Mouse (Mus musculus): ENCODE results near the gene Ubap2. TPM values are rescaled to one million over a fixed set of nuclear protein-coding genes. Genes with fewer than 3 reads are reported as not detected.

Gene Ubap2
- polyA plus RNA-seq, 1 experiment from 2014 or later, result 64.5 TPM

DNA sequence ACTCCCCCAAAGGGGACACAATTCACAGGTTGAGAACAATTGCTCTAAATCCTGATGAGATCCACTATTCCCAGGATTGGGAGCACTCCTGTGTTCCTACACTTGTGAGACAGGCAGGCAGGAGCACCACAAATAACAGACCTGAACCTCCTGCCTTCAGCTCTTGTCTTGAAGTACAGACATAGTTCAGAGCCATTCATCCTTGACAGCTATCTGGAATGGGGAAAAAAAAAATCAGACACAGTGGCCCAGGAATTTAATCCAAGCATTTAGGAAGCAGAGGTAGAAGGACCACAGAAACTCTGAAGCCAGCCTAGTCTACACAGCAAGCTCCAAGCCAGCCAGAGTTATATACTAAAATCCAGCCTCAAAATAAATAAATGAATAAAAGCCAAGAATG, 6.8 kb downstream of the Ubap2 start:
- Histone ChIP-seq H3K9me3 (ENCODE audit: low read length) (no peaks in the 10 kb centered on the region), H3K9ac (replicated peaks; ENCODE audit: low read length) (no peak overlapping the region), H3K27me3 (ENCODE audit: insufficient read depth, low read length) (no peaks in the 10 kb centered on the region), H3K4me2 (replicated peaks; ENCODE audit: low read depth, low read length) (no peak overlapping the region), H3K27ac (ENCODE audit: low read length) (peak overlapping the region; percentile 59), H3K4me3 (ENCODE audit: low read length) (no peak overlapping the region), H3K36me3 (ENCODE audit: insufficient read depth, low read length) (peaks cover 22% of the 10 kb centered on the region), H3K4me1 (ENCODE audit: insufficient read depth, low read length) (peaks cover 25% of the 10 kb centered on the region)
- peak; percentile 65; the same call in 1 of the 2 replicates for ATAC-seq (ENCODE audit: low FRiP score, low TSS enrichment)

DNA sequence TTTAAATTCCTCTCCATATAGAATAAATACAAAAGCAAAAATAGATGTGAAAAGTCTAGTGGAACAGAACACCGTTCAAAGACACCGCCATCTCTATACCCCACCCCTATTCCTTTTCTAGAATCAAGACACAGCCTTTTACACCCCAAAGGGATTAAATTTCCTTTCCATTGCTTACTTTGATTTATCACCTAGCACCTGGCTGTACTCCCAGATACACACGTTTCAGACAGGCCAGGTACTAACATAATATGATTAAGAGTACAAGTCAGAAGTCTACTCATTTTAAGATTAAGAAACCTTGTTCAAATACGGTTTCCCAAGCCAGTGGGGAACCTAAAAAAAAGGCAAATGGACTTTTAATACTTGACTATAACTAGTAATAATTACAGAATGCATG, 8.6 kb downstream of the Ubap2 start:
- H3K27me3 ChIP-seq (ENCODE audit: insufficient read depth, low read length), result no peaks in the 10 kb centered on the region
- H3K36me3 ChIP-seq (ENCODE audit: insufficient read depth, low read length), result peaks cover 24% of the 10 kb centered on the region
- peaks cover 13% of the 10 kb centered on the region; the same call in 1 of the 2 replicates for H3K4me1 ChIP-seq (ENCODE audit: insufficient read depth, low read length)
- no peaks in the 10 kb centered on the region for H3K9me3 ChIP-seq (ENCODE audit: low read length)
- H3K4me2 ChIP-seq (replicated peaks; ENCODE audit: low read depth, low read length), result no peak overlapping the region
- H3K4me3 ChIP-seq (ENCODE audit: low read length), result no peak overlapping the region
- no peak for ATAC-seq (ENCODE audit: low FRiP score, low TSS enrichment)
- WGBS, result 60% methylated on average over 4 of the region's 4 CpGs
- no peak overlapping the region for H3K27ac ChIP-seq (ENCODE audit: low read length)
- H3K9ac ChIP-seq (replicated peaks; ENCODE audit: low read length), result no peak overlapping the region

GRCm38 (mm10) chr4:41260691-41261090, 14.3 kb downstream of the Ubap2 start:
- Histone ChIP-seq H3K4me1 (ENCODE audit: insufficient read depth, low read length) (0 out of 2 replicates have a peak, but pooled peaks cover 5% of the 10 kb centered on the region), H3K4me2 (replicated peaks; ENCODE audit: low read depth, low read length) (no peak overlapping the region), H3K4me3 (ENCODE audit: low read length) (no peak overlapping the region), H3K9ac (replicated peaks; ENCODE audit: low read length) (no peak overlapping the region), H3K27ac (ENCODE audit: low read length) (no peak overlapping the region), H3K36me3 (ENCODE audit: insufficient read depth, low read length) (0 out of 2 replicates have a peak, but pooled peaks cover 9% of the 10 kb centered on the region), H3K27me3 (ENCODE audit: insufficient read depth, low read length) (no peaks in the 10 kb centered on the region), H3K9me3 (ENCODE audit: low read length) (no peaks in the 10 kb centered on the region)
- ATAC-seq (ENCODE audit: low FRiP score, low TSS enrichment), result no peak

DNA sequence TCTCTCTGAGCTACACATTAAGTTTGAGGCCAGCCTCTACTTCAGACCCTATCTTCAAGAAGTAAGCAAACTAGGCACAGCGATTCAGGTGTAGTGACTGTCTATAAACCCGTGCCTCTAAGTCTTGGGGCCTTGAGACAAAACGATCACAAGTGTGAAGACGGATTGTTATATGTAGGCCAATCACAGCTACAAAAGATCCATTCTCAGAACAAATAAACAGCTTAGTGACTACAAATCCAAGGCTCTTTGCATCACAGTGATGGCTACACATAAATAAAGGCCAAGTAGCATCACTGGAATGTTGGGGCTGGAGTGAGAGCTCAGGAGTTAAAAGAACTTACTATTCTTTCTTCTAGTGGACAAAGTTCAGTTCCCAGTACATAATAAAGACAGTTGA, 15.9 kb downstream of the Ubap2 start:
- H3K9me3 ChIP-seq (ENCODE audit: low read length), result no peaks in the 10 kb centered on the region
- H3K36me3 ChIP-seq (ENCODE audit: insufficient read depth, low read length), result 0 out of 2 replicates have a peak, but pooled peaks cover 3% of the 10 kb centered on the region
- H3K4me3 ChIP-seq (ENCODE audit: low read length), result no peak overlapping the region
- H3K27me3 ChIP-seq (ENCODE audit: insufficient read depth, low read length), result no peaks in the 10 kb centered on the region
- H3K27ac ChIP-seq (ENCODE audit: low read length), result no peak overlapping the region
- H3K9ac ChIP-seq (replicated peaks; ENCODE audit: low read length), result no peak overlapping the region
- WGBS, result 92% methylated on average over 4 of the region's 4 CpGs
- H3K4me1 ChIP-seq (ENCODE audit: insufficient read depth, low read length), result 0 out of 2 replicates have a peak, but pooled peaks cover 5% of the 10 kb centered on the region
- no peak overlapping the region for H3K4me2 ChIP-seq (replicated peaks; ENCODE audit: low read depth, low read length)
- no peak for ATAC-seq (ENCODE audit: low FRiP score, low TSS enrichment)

GRCm38 (mm10) chr4:41257752-41258151, 17.2 kb downstream of the Ubap2 start:
- Histone ChIP-seq H3K36me3 (ENCODE audit: insufficient read depth, low read length) (0 out of 2 replicates have a peak, but pooled peaks cover 1% of the 10 kb centered on the region), H3K27me3 (ENCODE audit: insufficient read depth, low read length) (no peaks in the 10 kb centered on the region), H3K4me1 (ENCODE audit: insufficient read depth, low read length) (0 out of 2 replicates have a peak, but pooled peaks cover 5% of the 10 kb centered on the region), H3K4me2 (replicated peaks; ENCODE audit: low read depth, low read length) (no peak overlapping the region), H3K9ac (replicated peaks; ENCODE audit: low read length) (no peak overlapping the region), H3K27ac (ENCODE audit: low read length) (no peak overlapping the region; the same call in 1 of the 2 replicates), H3K4me3 (ENCODE audit: low read length) (no peak overlapping the region), H3K9me3 (ENCODE audit: low read length) (no peaks in the 10 kb centered on the region)
- peak; percentile 81; the same call in 1 of the 2 replicates for ATAC-seq (ENCODE audit: low FRiP score, low TSS enrichment)
- 68% methylated on average over 1 of the region's 1 CpGs for WGBS

GRCm38 (mm10) chr4:41255564-41256210, 19.3 kb downstream of the Ubap2 start:
- Histone ChIP-seq H3K4me2 (replicated peaks; ENCODE audit: low read depth, low read length) (no peak overlapping the region), H3K9ac (replicated peaks; ENCODE audit: low read length) (no peak overlapping the region), H3K27me3 (ENCODE audit: insufficient read depth, low read length) (no peaks in the 10 kb centered on the region), H3K36me3 (ENCODE audit: insufficient read depth, low read length) (peaks cover 5% of the 10 kb centered on the region; the same call in 1 of the 2 replicates), H3K4me3 (ENCODE audit: low read length) (no peak overlapping the region), H3K4me1 (ENCODE audit: insufficient read depth, low read length) (0 out of 2 replicates have a peak, but pooled peaks cover 5% of the 10 kb centered on the region), H3K27ac (ENCODE audit: low read length) (no peak overlapping the region), H3K9me3 (ENCODE audit: low read length) (no peaks in the 10 kb centered on the region)
- 74% methylated on average over 12 of the region's 12 CpGs for WGBS
- ATAC-seq (ENCODE audit: low FRiP score, low TSS enrichment), result no peak

GRCm38 (mm10) chr4:41253756-41254155, 21.2 kb downstream of the Ubap2 start:
- ATAC-seq (ENCODE audit: low FRiP score, low TSS enrichment), result 0 out of 2 replicates have a peak, but pooled peaks have one; percentile 31
- Histone ChIP-seq H3K27ac (ENCODE audit: low read length) (no peak overlapping the region), H3K9me3 (ENCODE audit: low read length) (no peaks in the 10 kb centered on the region), H3K4me1 (ENCODE audit: insufficient read depth, low read length) (0 out of 2 replicates have a peak, but pooled peaks cover 3% of the 10 kb centered on the region), H3K4me3 (ENCODE audit: low read length) (no peak overlapping the region), H3K27me3 (ENCODE audit: insufficient read depth, low read length) (no peaks in the 10 kb centered on the region), H3K36me3 (ENCODE audit: insufficient read depth, low read length) (peaks cover 12% of the 10 kb centered on the region), H3K4me2 (replicated peaks; ENCODE audit: low read depth, low read length) (no peak overlapping the region), H3K9ac (replicated peaks; ENCODE audit: low read length) (no peak overlapping the region)
- WGBS, result 78% methylated on average over 2 of the region's 2 CpGs

DNA sequence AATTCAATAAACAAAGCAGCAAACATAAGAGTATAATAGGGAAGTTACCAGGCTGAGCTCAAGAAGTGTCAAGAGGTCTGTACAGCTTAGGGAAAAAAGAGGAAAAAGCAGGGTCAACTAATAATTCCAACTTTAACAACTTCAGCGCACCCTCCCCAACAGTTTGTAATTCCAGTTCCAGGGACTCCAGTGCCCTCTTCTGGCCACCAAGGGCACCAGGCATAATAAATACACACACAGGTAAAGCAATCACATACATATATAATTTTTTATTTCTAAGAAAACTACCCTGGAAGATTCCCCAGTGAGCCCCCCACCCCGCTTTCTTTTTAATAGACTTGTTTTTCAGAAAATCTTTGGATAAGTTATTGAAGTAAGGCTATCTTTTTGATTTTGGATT, 29.5 kb downstream of the Ubap2 start:
- H3K4me2 ChIP-seq (replicated peaks; ENCODE audit: low read depth, low read length), result no peak overlapping the region
- H3K4me1 ChIP-seq (ENCODE audit: insufficient read depth, low read length), result no peaks in the 10 kb centered on the region
- ATAC-seq (ENCODE audit: low FRiP score, low TSS enrichment), result no peak
- H3K27me3 ChIP-seq (ENCODE audit: insufficient read depth, low read length), result no peaks in the 10 kb centered on the region
- H3K4me3 ChIP-seq (ENCODE audit: low read length), result no peak overlapping the region
- H3K9ac ChIP-seq (replicated peaks; ENCODE audit: low read length), result no peak overlapping the region
- peaks cover 26% of the 10 kb centered on the region for H3K36me3 ChIP-seq (ENCODE audit: insufficient read depth, low read length)
- no peak overlapping the region for H3K27ac ChIP-seq (ENCODE audit: low read length)
- H3K9me3 ChIP-seq (ENCODE audit: low read length), result no peaks in the 10 kb centered on the region
- 96% methylated on average over 2 of the region's 2 CpGs for WGBS

- Histone ChIP-seq H3K9ac (replicated peaks; ENCODE audit: low read length) (no peak overlapping the region), H3K27ac (ENCODE audit: low read length) (no peak overlapping the region), H3K9me3 (ENCODE audit: low read length) (no peaks in the 10 kb centered on the region), H3K4me2 (replicated peaks; ENCODE audit: low read depth, low read length) (no peak overlapping the region), H3K27me3 (ENCODE audit: insufficient read depth, low read length) (no peaks in the 10 kb centered on the region), H3K4me3 (ENCODE audit: low read length) (no peak overlapping the region), H3K36me3 (ENCODE audit: insufficient read depth, low read length) (peaks cover 10% of the 10 kb centered on the region), H3K4me1 (ENCODE audit: insufficient read depth, low read length) (no peaks in the 10 kb centered on the region)
- WGBS, result 75% methylated on average over 3 of the region's 3 CpGs
- no peak for ATAC-seq (ENCODE audit: low FRiP score, low TSS enrichment)
These were observed 34.0 kb downstream of the Ubap2 start for GRCm38 (mm10) chr4:41240916-41241315.

DNA sequence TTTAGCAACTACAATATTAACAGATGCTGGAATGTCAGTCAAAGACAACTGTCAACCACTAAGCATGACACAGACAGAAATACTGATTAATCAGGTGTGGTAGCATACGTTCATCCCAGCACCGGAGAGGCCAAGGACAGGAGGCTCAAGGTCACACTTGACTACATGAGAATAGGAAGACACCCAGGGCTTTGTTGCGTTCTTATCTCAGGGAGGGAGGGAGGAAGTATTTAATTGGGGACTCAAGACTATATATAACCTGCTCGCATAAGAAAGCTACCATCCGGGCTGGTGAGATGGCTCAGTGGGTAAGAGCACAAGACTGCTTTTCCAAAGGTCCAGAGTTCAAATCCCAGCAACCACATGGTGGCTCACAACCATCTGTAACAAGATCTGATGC, 39.3 kb downstream of the Ubap2 start:
- no peak for ATAC-seq (ENCODE audit: low FRiP score, low TSS enrichment)
- H3K4me1 ChIP-seq (ENCODE audit: insufficient read depth, low read length), result no peaks in the 10 kb centered on the region
- no peak overlapping the region for H3K27ac ChIP-seq (ENCODE audit: low read length)
- H3K36me3 ChIP-seq (ENCODE audit: insufficient read depth, low read length), result peaks cover 41% of the 10 kb centered on the region
- no peaks in the 10 kb centered on the region for H3K9me3 ChIP-seq (ENCODE audit: low read length)
- no peaks in the 10 kb centered on the region for H3K27me3 ChIP-seq (ENCODE audit: insufficient read depth, low read length)
- 82% methylated on average over 5 of the region's 5 CpGs for WGBS
- no peak overlapping the region for H3K4me2 ChIP-seq (replicated peaks; ENCODE audit: low read depth, low read length)
- no peak overlapping the region for H3K9ac ChIP-seq (replicated peaks; ENCODE audit: low read length)
- H3K4me3 ChIP-seq (ENCODE audit: low read length), result no peak overlapping the region

Measured in kidney, embryonic 16.5 days (tissue).